8 mouse cellular contexts compared by ENCODE assay signal in the genomic region with DNA sequence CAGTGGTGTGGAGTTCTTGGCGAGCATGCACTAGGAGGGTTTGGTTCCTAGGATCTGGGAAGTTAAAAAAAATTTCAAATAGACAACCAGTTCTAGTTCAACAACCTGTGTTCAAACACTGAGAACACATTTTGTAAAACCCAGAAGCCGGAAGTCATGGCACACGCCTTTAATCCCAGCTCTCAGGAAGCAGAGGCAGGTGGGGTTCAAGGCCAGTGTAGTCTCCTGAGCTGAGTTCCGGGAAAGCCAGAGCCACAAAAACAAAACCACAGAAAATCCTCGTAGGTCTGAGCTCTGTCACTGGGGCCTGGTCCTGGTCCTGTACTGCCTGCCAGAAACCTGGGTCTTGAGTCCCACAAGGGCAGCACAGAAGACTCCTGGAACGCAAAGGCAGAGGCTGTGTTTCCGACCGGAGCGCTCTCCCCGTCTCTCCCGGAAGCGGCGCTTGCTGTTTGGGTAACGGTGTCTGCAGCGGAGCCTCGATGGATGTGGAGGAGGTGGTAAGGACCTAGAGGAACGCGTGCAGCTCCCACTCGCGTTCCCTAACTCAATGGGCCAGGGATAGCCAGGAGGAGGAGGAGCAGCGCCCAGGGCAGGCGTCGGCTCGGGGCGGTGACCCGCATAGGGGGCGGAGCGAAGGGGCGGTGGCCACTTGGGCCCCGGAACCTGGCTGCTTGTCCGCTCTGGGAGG. TPM values are rescaled to one million over a fixed set of nuclear protein-coding genes. Genes with fewer than 3 reads are reported as not detected.
DNase-seq lines count a peak whose midpoint lies in the region; ATAC-seq and TF ChIP-seq lines count a peak whose summit lies in the region.

Taf1b (plus strand) TSS at position 210 of the 691 bp plus-strand sequence.

- H3K36me3 ChIP-seq in E14TG2a.4 (ENCODE audit: insufficient read depth, low read length): peaks cover 6% of the 10 kb centered on the region; the same call in 1 of the 2 replicates
- H3K36me3 ChIP-seq in forebrain, embryonic 13.5 days (ENCODE audit: poor library complexity, severe bottlenecking): peaks cover 3% of the 10 kb centered on the region; the same call in 1 of the 2 replicates
- no peaks in the 10 kb centered on the region for H3K36me3 ChIP-seq in neural tube, embryonic 15.5 days

- DNase-seq in c-Kit-positive CD71-positive TER-119-positive erythroid progenitor cells, embryonic 14.5 days (ENCODE audit: low spot score): peak; percentile 81
- DNase-seq in heart, postnatal 14 days: peak; percentile 86 to 89
- DNase-seq in layer of hippocampus, adult 11-12 months (ENCODE audit: low spot score): peak; percentile 78
- DNase-seq in lung, adult 18-20 months: peak; percentile 80 to 84
- peak; percentile 88 for DNase-seq in testis, postnatal 14 days (ENCODE audit: low spot score)

- H3K27ac ChIP-seq in forebrain, embryonic 13.5 days: peak within 1 kb of the TSS; percentile 25; the same call in 1 of the 2 replicates
- peak within 1 kb of the TSS; percentile 74 for H3K27ac ChIP-seq in neural tube, embryonic 15.5 days (replicated peaks)

- H3K4me2 ChIP-seq in forebrain, embryonic 13.5 days: peak within 1 kb of the TSS; percentile 63
- H3K4me2 ChIP-seq in neural tube, embryonic 15.5 days: peak within 1 kb of the TSS; percentile 61

- no peaks in the 10 kb centered on the region; the same call in 1 of the 2 replicates for H3K27me3 ChIP-seq in E14TG2a.4 (ENCODE audit: insufficient read depth, low read length)
- no peaks in the 10 kb centered on the region for H3K27me3 ChIP-seq in forebrain, embryonic 13.5 days
- no peaks in the 10 kb centered on the region for H3K27me3 ChIP-seq in neural tube, embryonic 15.5 days (replicated peaks)

- no peak for TF ChIP-seq CTCF in E14TG2a.4 (conservative IDR thresholded peaks at IDR 0.05; ENCODE audit: low read length)

- H3K4me1 ChIP-seq in E14TG2a.4 (replicated peaks; ENCODE audit: low read depth, low read length): peaks cover 2% of the 10 kb centered on the region; the same call in 1 of the 2 replicates
- no peaks in the 10 kb centered on the region for H3K4me1 ChIP-seq in forebrain, embryonic 13.5 days
- peaks cover 3% of the 10 kb centered on the region; the same call in 1 of the 2 replicates for H3K4me1 ChIP-seq in neural tube, embryonic 15.5 days

- intact Hi-C loops in heart, postnatal 14 days (cut with DNase I): no loop called here

- H3K9ac ChIP-seq in forebrain, embryonic 13.5 days: peak within 1 kb of the TSS; percentile 81
- peak within 1 kb of the TSS; percentile 79 for H3K9ac ChIP-seq in neural tube, embryonic 15.5 days (replicated peaks)

- WGBS in forebrain, embryonic 13.5 days: 10% methylated on average over 30 of the region's 31 CpGs
- WGBS in neural tube, embryonic 15.5 days: 9% methylated on average over 31 of the region's 31 CpGs

- peak within 1 kb of the TSS; percentile 76 for H3K4me3 ChIP-seq in E14TG2a.4 (replicated peaks; ENCODE audit: low read length)
- H3K4me3 ChIP-seq in forebrain, embryonic 13.5 days: peak within 1 kb of the TSS; percentile 74
- H3K4me3 ChIP-seq in neural tube, embryonic 15.5 days (replicated peaks): peak within 1 kb of the TSS; percentile 79

- H3K9me3 ChIP-seq in E14TG2a.4 (ENCODE audit: low read length): no peaks in the 10 kb centered on the region
- H3K9me3 ChIP-seq in forebrain, embryonic 13.5 days (replicated peaks): no peaks in the 10 kb centered on the region
- no peaks in the 10 kb centered on the region for H3K9me3 ChIP-seq in neural tube, embryonic 15.5 days (replicated peaks)

- ATAC-seq in forebrain, embryonic 13.5 days: peak; percentile 90
- peak; percentile 90 for ATAC-seq in neural tube, embryonic 15.5 days (ENCODE audit: low FRiP score)

RNA-seq across cellular contexts. Expression of gene Taf1b, which starts in this region (rescaled TPM):
- 33.4 and 38.6 TPM in 2 replicates for polyA plus RNA-seq in forebrain, embryonic 13.5 days (2015; fragmentation: Nextera tagmentation; extraction: Ambion mirVana)
- 10 to 100 TPM; 10.4 to 10.6 TPM for total RNA-seq in heart, postnatal 14 days (2021)
- 32.5 and 35.8 TPM in 2 replicates for polyA plus RNA-seq in neural tube, embryonic 15.5 days (2015; fragmentation: Nextera tagmentation; extraction: Ambion mirVana)

Comparison
In these comparisons a context has a peak if more than half of its experiments do, and no peak if none do; other contexts are left out.
1. Peak in every context shown above with its lines: DNase-seq, ATAC-seq, H3K4me3 ChIP-seq and H3K27ac ChIP-seq.